Mouse (Mus musculus) limb, embryonic 12.5 days (tissue): ENCODE results near the gene Scyl3. TPM values are rescaled to one million over a fixed set of nuclear protein-coding genes. Genes with fewer than 3 reads are reported as not detected.

Source experiments
- ATAC-seq: fragments of 200-750 bp; cut with Nextera tagmentation; 2 replicates; pipeline ENCODE4 v1.8.0; 2017; ENCODE audit warnings: low read depth, moderate TSS enrichment; ENCODE audit not compliant: insufficient number of reproducible peaks, insufficient read depth, low FRiP score, low TSS enrichment
- H3K27ac ChIP-seq: fragments of 300-500 bp; sonication (generic); 2 replicates; pipeline ENCODE4 v1.5.1; 2016; ENCODE audit warnings: mild to moderate bottlenecking, moderate library complexity
- H3K27me3 ChIP-seq: fragments of 300-500 bp; sonication (generic); 2 replicates; pipeline ENCODE4 v1.6.1; 2016; ENCODE audit warnings: mild to moderate bottlenecking, moderate library complexity
- H3K36me3 ChIP-seq: fragments of 300-500 bp; sonication (generic); 2 replicates; pipeline ENCODE4 v1.6.1; 2016; ENCODE audit warnings: mild to moderate bottlenecking, moderate library complexity
- H3K4me1 ChIP-seq: fragments of 300-500 bp; sonication (generic); replicated peaks from 2 replicates; pipeline ENCODE4 v1.6.1; 2016
- H3K4me2 ChIP-seq: fragments of 300-500 bp; sonication (generic); 2 replicates; pipeline ENCODE4 v1.6.1; 2016; ENCODE audit warnings: mild to moderate bottlenecking, moderate library complexity
- H3K4me3 ChIP-seq: fragments of 300-500 bp; sonication (generic); replicated peaks from 2 replicates; pipeline ENCODE4 v1.5.1; 2016; ENCODE audit warnings: mild to moderate bottlenecking
- H3K9ac ChIP-seq: fragments of 300-500 bp; sonication (generic); replicated peaks from 2 replicates; pipeline ENCODE4 v1.6.1; 2016; ENCODE audit warnings: mild to moderate bottlenecking, moderate library complexity
- H3K9me3 ChIP-seq: fragments of 300-500 bp; sonication (generic); 2 replicates; pipeline ENCODE4 v1.6.1; 2016; ENCODE audit warnings: mild to moderate bottlenecking, moderate library complexity
- WGBS: fragments of 180-500 bp; shearing (Covaris S2); methylation state at CpG from one replicate; pipeline ENCODE4 v1.1.7; 2016; 5-methylcytosine and 5-hydroxymethylcytosine counted together
- polyA plus RNA-seq: library from polyadenylated mRNA; unstranded; fragments of >200 nt; fragmentation: Nextera tagmentation; extraction: Ambion mirVana; gene quantifications from 2 replicates; pipeline ENCODE4 v1.2.1, GENCODE M21; 2016

Scyl3 gene
- 21.6 and 22.9 TPM in 2 replicates for polyA plus RNA-seq

- H3K9ac ChIP-seq, result peak within 1 kb of the TSS; percentile 92
- ATAC-seq, result no peak
- H3K4me2 ChIP-seq, result peak within 1 kb of the TSS; percentile 86
- peak within 1 kb of the TSS; percentile 99 for H3K4me3 ChIP-seq
- peak within 1 kb of the TSS; percentile 76; the same call in 1 of the 2 replicates for H3K27ac ChIP-seq
- WGBS, result 73% methylated on average over 7 of the region's 7 CpGs
- H3K4me1 ChIP-seq, result peaks cover 16% of the 10 kb centered on the region
- H3K27me3 ChIP-seq, result no peaks in the 10 kb centered on the region
- no peaks in the 10 kb centered on the region for H3K9me3 ChIP-seq
- H3K36me3 ChIP-seq, result peaks cover 7% of the 10 kb centered on the region
These were observed at the start of gene Scyl3 for GRCm38 (mm10) chr1:163928846-163929245. Gene Scyl3 (plus strand): TSS chr1:163929100.

GRCm38 (mm10) chr1:163889629-163890028 is 39.3 kb upstream of the Scyl3 start:
- Histone ChIP-seq H3K9me3 (no peaks in the 10 kb centered on the region), H3K36me3 (peaks cover 5% of the 10 kb centered on the region; the same call in 1 of the 2 replicates), H3K4me2 (no peak overlapping the region), H3K9ac (no peak overlapping the region), H3K27ac (no peak overlapping the region), H3K4me3 (no peak overlapping the region), H3K27me3 (no peaks in the 10 kb centered on the region), H3K4me1 (peaks cover 15% of the 10 kb centered on the region)
- ATAC-seq, result no peak

GRCm38 (mm10) chr1:163893294-163893693 is 35.6 kb upstream of the Scyl3 start:
- WGBS, result 47% methylated on average over 5 of the region's 5 CpGs
- Histone ChIP-seq H3K4me1 (peaks cover 45% of the 10 kb centered on the region), H3K36me3 (0 out of 2 replicates have a peak, but pooled peaks cover 5% of the 10 kb centered on the region), H3K27me3 (no peaks in the 10 kb centered on the region), H3K4me2 (no peak overlapping the region), H3K9ac (no peak overlapping the region), H3K9me3 (no peaks in the 10 kb centered on the region), H3K27ac (no peak overlapping the region), H3K4me3 (no peak overlapping the region)
- no peak for ATAC-seq

GRCm38 (mm10) chr1:163893774-163894527 is 34.9 kb upstream of the Scyl3 start:
- Histone ChIP-seq H3K27ac (no peak overlapping the region), H3K4me1 (peaks cover 49% of the 10 kb centered on the region), H3K27me3 (no peaks in the 10 kb centered on the region), H3K36me3 (0 out of 2 replicates have a peak, but pooled peaks cover 5% of the 10 kb centered on the region), H3K9me3 (no peaks in the 10 kb centered on the region), H3K9ac (no peak overlapping the region), H3K4me2 (no peak overlapping the region), H3K4me3 (no peak overlapping the region)
- no peak for ATAC-seq
- 38% methylated on average over 11 of the region's 11 CpGs for WGBS

GRCm38 (mm10) chr1:163898291-163898764 is 30.6 kb upstream of the Scyl3 start:
- no peaks in the 10 kb centered on the region for H3K36me3 ChIP-seq
- H3K4me2 ChIP-seq, result peak overlapping the region; percentile 17
- H3K27me3 ChIP-seq, result no peaks in the 10 kb centered on the region
- 9% methylated on average over 5 of the region's 5 CpGs for WGBS
- no peaks in the 10 kb centered on the region for H3K9me3 ChIP-seq
- H3K4me1 ChIP-seq, result peaks cover 52% of the 10 kb centered on the region
- H3K9ac ChIP-seq, result no peak overlapping the region
- ATAC-seq, result peak; percentile 69; the same call in 1 of the 2 replicates
- peak overlapping the region; percentile 70; the same call in 1 of the 2 replicates for H3K27ac ChIP-seq
- no peak overlapping the region for H3K4me3 ChIP-seq

- no peak overlapping the region for H3K27ac ChIP-seq
- no peaks in the 10 kb centered on the region for H3K27me3 ChIP-seq
- peaks cover 43% of the 10 kb centered on the region for H3K4me1 ChIP-seq
- H3K36me3 ChIP-seq, result no peaks in the 10 kb centered on the region
- ATAC-seq, result no peak
- H3K4me2 ChIP-seq, result no peak overlapping the region
- no peaks in the 10 kb centered on the region for H3K9me3 ChIP-seq
- WGBS, result 82% methylated on average over 2 of the region's 2 CpGs
- no peak overlapping the region for H3K9ac ChIP-seq
- no peak overlapping the region for H3K4me3 ChIP-seq
These were observed 29.3 kb upstream of the Scyl3 start for GRCm38 (mm10) chr1:163899575-163899974.

GRCm38 (mm10) chr1:163900168-163900567 is 28.7 kb upstream of the Scyl3 start:
- Histone ChIP-seq H3K9me3 (no peaks in the 10 kb centered on the region), H3K27me3 (no peaks in the 10 kb centered on the region), H3K9ac (no peak overlapping the region), H3K4me1 (peaks cover 37% of the 10 kb centered on the region), H3K4me2 (no peak overlapping the region), H3K36me3 (no peaks in the 10 kb centered on the region), H3K27ac (no peak overlapping the region), H3K4me3 (no peak overlapping the region)
- 89% methylated on average over 2 of the region's 2 CpGs for WGBS
- ATAC-seq, result no peak

- WGBS, result 83% methylated on average over 3 of the region's 3 CpGs
- no peak for ATAC-seq
These were observed 25.5 kb upstream of the Scyl3 start for GRCm38 (mm10) chr1:163903411-163903810.

GRCm38 (mm10) chr1:163907007-163907811 is 21.7 kb upstream of the Scyl3 start:
- H3K27me3 ChIP-seq, result no peaks in the 10 kb centered on the region
- peak overlapping the region; percentile 13; the same call in 1 of the 2 replicates for H3K27ac ChIP-seq
- H3K9me3 ChIP-seq, result no peaks in the 10 kb centered on the region
- no peaks in the 10 kb centered on the region for H3K36me3 ChIP-seq
- no peak overlapping the region for H3K4me2 ChIP-seq
- ATAC-seq, result 0 out of 2 replicates have a peak, but pooled peaks have one; percentile 45
- no peak overlapping the region for H3K9ac ChIP-seq
- no peak overlapping the region for H3K4me3 ChIP-seq
- 10% methylated on average over 4 of the region's 4 CpGs for WGBS
- peaks cover 22% of the 10 kb centered on the region for H3K4me1 ChIP-seq

More at GRCm38 (mm10) chr1:163903411-163903810, 25.5 kb upstream of the Scyl3 start:
- H3K9me3 ChIP-seq, result no peaks in the 10 kb centered on the region
- H3K36me3 ChIP-seq, result no peaks in the 10 kb centered on the region
- H3K27me3 ChIP-seq, result no peaks in the 10 kb centered on the region
- H3K27ac ChIP-seq, result no peak overlapping the region
- H3K4me3 ChIP-seq, result no peak overlapping the region
- no peak overlapping the region for H3K4me2 ChIP-seq
- no peak overlapping the region for H3K9ac ChIP-seq
- H3K4me1 ChIP-seq, result peaks cover 26% of the 10 kb centered on the region

- H3K4me1 ChIP-seq, result peaks cover 22% of the 10 kb centered on the region
- H3K36me3 ChIP-seq, result no peaks in the 10 kb centered on the region
- H3K4me2 ChIP-seq, result no peak overlapping the region
- ATAC-seq, result no peak; the same call in 1 of the 2 replicates
- H3K4me3 ChIP-seq, result no peak overlapping the region
- no peak overlapping the region for H3K9ac ChIP-seq
- no peaks in the 10 kb centered on the region for H3K27me3 ChIP-seq
- no peaks in the 10 kb centered on the region for H3K9me3 ChIP-seq
- H3K27ac ChIP-seq, result no peak overlapping the region
- 52% methylated on average over 11 of the region's 11 CpGs for WGBS
These were observed 20.5 kb upstream of the Scyl3 start for GRCm38 (mm10) chr1:163908389-163908788.

- no peak for ATAC-seq
- Histone ChIP-seq H3K4me3 (no peak overlapping the region), H3K27me3 (no peaks in the 10 kb centered on the region), H3K4me2 (no peak overlapping the region), H3K27ac (no peak overlapping the region), H3K36me3 (no peaks in the 10 kb centered on the region), H3K9ac (no peak overlapping the region), H3K9me3 (no peaks in the 10 kb centered on the region), H3K4me1 (peaks cover 22% of the 10 kb centered on the region)
- 7% methylated on average over 2 of the region's 2 CpGs for WGBS
These were observed 18.6 kb upstream of the Scyl3 start for GRCm38 (mm10) chr1:163910343-163910742.
